Mouse (Mus musculus) forebrain, embryonic 16.5 days (tissue): ENCODE measurements around the gene Chd2. TPM values are rescaled to one million over a fixed set of nuclear protein-coding genes. Genes with fewer than 3 reads are reported as not detected.
"Not testable (repeated sequence)": the region's sequence is repeated elsewhere in the genome, so short reads cannot be mapped to it uniquely, and the experiment has no call there.

Source experiments
- ATAC-seq: fragments of 200-750 bp; cut with Nextera tagmentation; 2 replicates; pipeline ENCODE4 v1.8.0; 2017; ENCODE audit warnings: mild to moderate bottlenecking, moderate library complexity
- H3K27ac ChIP-seq: fragments of 300-500 bp; sonication (generic); 2 replicates; pipeline ENCODE4 v1.5.1; 2014; ENCODE audit warnings: low read length, control low read depth
- H3K27me3 ChIP-seq: fragments of 300-500 bp; sonication (generic); replicated peaks from 2 replicates; pipeline ENCODE4 v1.6.1; 2014; ENCODE audit warnings: low read length; ENCODE audit not compliant: control insufficient read depth, insufficient read depth
- H3K36me3 ChIP-seq: fragments of 300-500 bp; sonication (generic); 2 replicates; pipeline ENCODE4 v1.6.1; 2014; ENCODE audit not compliant: control insufficient read depth, insufficient read depth
- H3K4me1 ChIP-seq: fragments of 300-500 bp; sonication (generic); replicated peaks from 2 replicates; pipeline ENCODE4 v1.6.1; 2014; ENCODE audit warnings: low read length; ENCODE audit not compliant: control insufficient read depth, insufficient read depth
- H3K4me2 ChIP-seq: fragments of 300-500 bp; sonication (generic); 2 replicates; pipeline ENCODE4 v1.6.1; 2014; ENCODE audit warnings: mild to moderate bottlenecking, low read length, control low read depth
- H3K4me3 ChIP-seq: fragments of 300-500 bp; sonication (generic); replicated peaks from 2 replicates; pipeline ENCODE4 v1.5.1; 2014; ENCODE audit warnings: mild to moderate bottlenecking, low read length, control low read depth
- H3K9ac ChIP-seq: fragments of 300-500 bp; sonication (generic); replicated peaks from 2 replicates; pipeline ENCODE4 v1.6.1; 2014; ENCODE audit warnings: low read depth, low read length, control low read depth
- H3K9me3 ChIP-seq: fragments of 300-500 bp; sonication (generic); 2 replicates; pipeline ENCODE4 v1.6.1; 2016; ENCODE audit warnings: low read length; ENCODE audit not compliant: control insufficient read depth
- WGBS: fragments of 180-500 bp; shearing (Covaris S2); extraction: QIAGEN DNeasy Blood & Tissue Kit; methylation state at CpG from one replicate; pipeline ENCODE4 v1.1.7; 2014; 5-methylcytosine and 5-hydroxymethylcytosine counted together
- polyA plus RNA-seq: library from polyadenylated mRNA; unstranded; fragments of >200 nt; fragmentation: Nextera tagmentation; extraction: Ambion mirVana; gene quantifications from 2 replicates; pipeline ENCODE4 v1.2.1, GENCODE M21; 2015

Gene Chd2
- polyA plus RNA-seq, 1 experiment from 2014 or later, result 60.2 TPM

GRCm38 (mm10) chr7:73583400-73583799 lies 41.8 kb upstream of the Chd2 start:
- no peak overlapping the region for H3K27ac ChIP-seq
- H3K4me1 ChIP-seq, result peaks cover 19% of the 10 kb centered on the region
- WGBS, result 74% methylated on average over 7 of the region's 7 CpGs
- no peaks in the 10 kb centered on the region for H3K9me3 ChIP-seq
- ATAC-seq, result no peak
- no peaks in the 10 kb centered on the region for H3K27me3 ChIP-seq
- H3K36me3 ChIP-seq, result no peaks in the 10 kb centered on the region
- H3K4me2 ChIP-seq, result no peak overlapping the region
- H3K9ac ChIP-seq, result no peak overlapping the region
- no peak overlapping the region for H3K4me3 ChIP-seq

DNA sequence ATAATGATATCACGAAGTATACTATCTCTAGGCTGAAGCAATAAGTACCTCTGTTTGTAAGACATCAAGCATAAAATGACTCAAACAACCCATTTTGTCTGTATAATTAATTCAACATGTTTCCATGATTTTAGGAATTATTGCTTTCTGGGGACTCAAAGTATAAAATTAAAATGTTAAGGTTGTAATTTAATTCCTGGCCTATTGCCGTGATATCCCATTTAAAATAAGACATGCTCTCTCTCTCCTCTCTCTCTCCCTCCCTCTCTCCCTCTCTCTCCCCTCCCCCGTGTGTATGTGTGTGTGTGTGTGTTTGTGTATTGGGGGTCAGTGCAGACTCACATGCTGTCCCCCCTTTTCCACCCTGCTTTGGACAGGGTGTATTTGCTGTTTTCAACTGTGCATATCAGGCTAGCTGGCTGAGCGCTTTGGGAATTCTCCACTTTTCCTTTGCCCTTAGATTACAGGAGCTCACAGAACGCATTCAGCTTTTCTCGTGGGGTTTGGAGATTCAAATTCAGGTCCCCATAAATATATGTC lies 40.3 kb upstream of the Chd2 start:
- Histone ChIP-seq H3K27me3 (no peaks in the 10 kb centered on the region), H3K4me2 (no peak overlapping the region), H3K4me1 (peaks cover 19% of the 10 kb centered on the region), H3K27ac (no peak overlapping the region), H3K4me3 (no peak overlapping the region), H3K9ac (no peak overlapping the region), H3K36me3 (no peaks in the 10 kb centered on the region), H3K9me3 (no peaks in the 10 kb centered on the region)
- no peak for ATAC-seq
- WGBS, result 80% methylated on average over 6 of the region's 6 CpGs

- no peak for ATAC-seq
- Histone ChIP-seq H3K9ac (no peak overlapping the region), H3K36me3 (no peaks in the 10 kb centered on the region), H3K27ac (no peak overlapping the region), H3K4me3 (no peak overlapping the region), H3K4me2 (no peak overlapping the region), H3K9me3 (no peaks in the 10 kb centered on the region), H3K4me1 (peaks cover 5% of the 10 kb centered on the region), H3K27me3 (no peaks in the 10 kb centered on the region)
- 74% methylated on average over 8 of the region's 8 CpGs for WGBS
Observed at GRCm38 (mm10) chr7:73579072-73579731, 37.6 kb upstream of the Chd2 start.

GRCm38 (mm10) chr7:73577888-73578421 lies 36.3 kb upstream of the Chd2 start:
- ATAC-seq, result no peak
- H3K4me3 ChIP-seq, result no peak overlapping the region
- no peaks in the 10 kb centered on the region for H3K9me3 ChIP-seq
- no peak overlapping the region for H3K27ac ChIP-seq
- no peaks in the 10 kb centered on the region for H3K36me3 ChIP-seq
- no peaks in the 10 kb centered on the region for H3K4me1 ChIP-seq
- no peaks in the 10 kb centered on the region for H3K27me3 ChIP-seq
- H3K9ac ChIP-seq, result no peak overlapping the region
- H3K4me2 ChIP-seq, result no peak overlapping the region
- 75% methylated on average over 6 of the region's 6 CpGs for WGBS

GRCm38 (mm10) chr7:73576101-73576936 lies 34.7 kb upstream of the Chd2 start:
- ATAC-seq, result no peak
- H3K4me2 ChIP-seq, result no peak overlapping the region
- no peak overlapping the region for H3K9ac ChIP-seq
- no peaks in the 10 kb centered on the region for H3K9me3 ChIP-seq
- no peak overlapping the region for H3K4me3 ChIP-seq
- H3K36me3 ChIP-seq, result no peaks in the 10 kb centered on the region
- H3K27ac ChIP-seq, result no peak overlapping the region
- 62% methylated on average over 16 of the region's 16 CpGs for WGBS
- H3K4me1 ChIP-seq, result no peaks in the 10 kb centered on the region
- no peaks in the 10 kb centered on the region for H3K27me3 ChIP-seq

DNA sequence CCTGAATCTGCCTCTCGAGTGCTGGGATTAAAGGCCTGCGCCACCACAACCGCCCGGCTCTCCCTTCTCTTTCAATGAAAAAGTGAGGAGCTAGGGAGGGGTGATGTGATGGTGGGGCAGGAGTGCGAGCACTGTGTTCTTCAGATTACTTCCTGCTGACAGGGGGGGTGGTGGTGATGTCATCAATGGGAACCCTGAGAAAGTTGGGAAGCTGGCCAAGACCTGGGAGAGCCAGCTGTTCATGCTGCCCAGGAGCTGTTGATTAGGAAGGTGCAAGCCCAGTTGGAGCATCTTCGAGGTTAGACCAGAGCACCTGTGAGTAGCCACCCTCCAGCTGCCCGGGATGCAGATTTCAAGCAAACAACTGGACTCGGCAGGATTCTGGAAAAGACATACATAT lies 33.6 kb upstream of the Chd2 start:
- no peak overlapping the region for H3K27ac ChIP-seq
- H3K9me3 ChIP-seq, result no peaks in the 10 kb centered on the region
- no peaks in the 10 kb centered on the region for H3K36me3 ChIP-seq
- ATAC-seq, result no peak
- H3K4me1 ChIP-seq, result no peaks in the 10 kb centered on the region
- H3K9ac ChIP-seq, result no peak overlapping the region
- WGBS, result 45% methylated on average over 8 of the region's 8 CpGs
- H3K4me2 ChIP-seq, result no peak overlapping the region
- H3K27me3 ChIP-seq, result no peaks in the 10 kb centered on the region
- H3K4me3 ChIP-seq, result no peak overlapping the region

GRCm38 (mm10) chr7:73574673-73575072 lies 33.0 kb upstream of the Chd2 start:
- ATAC-seq, H3K9ac ChIP-seq, H3K4me3 ChIP-seq, H3K27ac ChIP-seq, H3K36me3 ChIP-seq, H3K27me3 ChIP-seq, H3K4me2 ChIP-seq, H3K4me1 ChIP-seq, H3K9me3 ChIP-seq: not testable (repeated sequence)
- WGBS, result 37% methylated on average over 3 of the region's 3 CpGs

DNA sequence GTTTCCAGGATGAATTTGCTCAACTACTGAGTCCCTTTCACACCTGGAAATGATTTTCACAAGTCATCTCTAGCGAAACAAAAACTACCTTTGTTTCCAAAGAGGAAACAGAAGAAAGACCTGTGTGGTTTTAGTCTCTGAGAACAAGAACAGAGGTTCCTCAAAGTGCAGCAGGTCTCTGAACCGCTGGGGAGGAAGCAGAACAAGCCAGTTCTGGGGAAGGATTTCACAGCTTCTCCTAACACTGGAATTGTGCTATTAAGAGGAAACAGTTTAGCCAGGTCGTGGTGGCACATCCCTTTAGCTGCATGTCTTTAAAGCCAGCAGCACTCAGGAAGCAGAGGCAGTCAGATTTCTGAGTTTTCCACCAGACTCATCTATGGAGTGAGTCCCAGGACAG lies 30.9 kb upstream of the Chd2 start:
- ATAC-seq, result no peak
- H3K27ac ChIP-seq, result no peak overlapping the region
- H3K27me3 ChIP-seq, result no peaks in the 10 kb centered on the region
- no peak overlapping the region for H3K9ac ChIP-seq
- H3K36me3 ChIP-seq, result no peaks in the 10 kb centered on the region
- no peaks in the 10 kb centered on the region for H3K4me1 ChIP-seq
- 80% methylated on average over 3 of the region's 3 CpGs for WGBS
- H3K9me3 ChIP-seq, result no peaks in the 10 kb centered on the region
- no peak overlapping the region for H3K4me2 ChIP-seq
- H3K4me3 ChIP-seq, result no peak overlapping the region

- Histone ChIP-seq H3K4me3 (no peak overlapping the region), H3K9me3 (no peaks in the 10 kb centered on the region), H3K27me3 (no peaks in the 10 kb centered on the region), H3K4me1 (no peaks in the 10 kb centered on the region), H3K4me2 (no peak overlapping the region), H3K27ac (no peak overlapping the region), H3K36me3 (no peaks in the 10 kb centered on the region), H3K9ac (no peak overlapping the region)
- 86% methylated on average over 3 of the region's 3 CpGs for WGBS
- ATAC-seq, result no peak
Observed at GRCm38 (mm10) chr7:73568801-73569403, 27.3 kb upstream of the Chd2 start.
